Mouse (Mus musculus): Measurements from ENCODE around the gene Gdpd4. TPM values are rescaled to one million over a fixed set of nuclear protein-coding genes. Genes with fewer than 3 reads are reported as not detected.

Gene Gdpd4
- polyA plus RNA-seq, 1 experiment from 2014 or later = not detected

Other genes starting within 250 kb of the Gdpd4 start
- gene Clns1a, start 223.3 kb upstream of the Gdpd4 start, polyA plus RNA-seq (2016; fragmentation: Nextera tagmentation; extraction: Ambion mirVana) = 262 and 299 TPM in 2 replicates
- 5.3 and 5.7 TPM in 2 replicates for gene Aqp11, start 181.7 kb upstream of the Gdpd4 start, polyA plus RNA-seq (2016; fragmentation: Nextera tagmentation; extraction: Ambion mirVana)
- gene Pak1, start 131.4 kb upstream of the Gdpd4 start, polyA plus RNA-seq (2016; fragmentation: Nextera tagmentation; extraction: Ambion mirVana) = 70.4 and 90.6 TPM in 2 replicates
- gene Myo7a, start 199.6 kb downstream of the Gdpd4 start, polyA plus RNA-seq (2016; fragmentation: Nextera tagmentation; extraction: Ambion mirVana) = 17.7 and 19.2 TPM in 2 replicates
- gene Omp, start 225.5 kb downstream of the Gdpd4 start, polyA plus RNA-seq (2016; fragmentation: Nextera tagmentation; extraction: Ambion mirVana) = 0.10 TPM in 2 replicates

Data from midbrain, embryonic 10.5 days (tissue).